Mouse (Mus musculus) olfactory bulb, adult 2 months (tissue): ENCODE measurements around the gene Plppr2.

Experiments used
- CTCF ChIP-seq: fragments of 200-500 bp; IDR thresholded peaks from 2 replicates; pipeline ENCODE4 v1.5.1; 2012; ENCODE audit warnings: low read depth, mild to moderate bottlenecking, low read length, moderate library complexity; ENCODE audit not compliant: insufficient read depth
- POLR2A ChIP-seq: fragments of 200-500 bp; IDR thresholded peaks from 2 replicates; pipeline ENCODE4 v1.6.1; 2012; ENCODE audit warnings: mild to moderate bottlenecking, low read depth, low read length, moderate library complexity; ENCODE audit not compliant: insufficient read depth

DNA sequence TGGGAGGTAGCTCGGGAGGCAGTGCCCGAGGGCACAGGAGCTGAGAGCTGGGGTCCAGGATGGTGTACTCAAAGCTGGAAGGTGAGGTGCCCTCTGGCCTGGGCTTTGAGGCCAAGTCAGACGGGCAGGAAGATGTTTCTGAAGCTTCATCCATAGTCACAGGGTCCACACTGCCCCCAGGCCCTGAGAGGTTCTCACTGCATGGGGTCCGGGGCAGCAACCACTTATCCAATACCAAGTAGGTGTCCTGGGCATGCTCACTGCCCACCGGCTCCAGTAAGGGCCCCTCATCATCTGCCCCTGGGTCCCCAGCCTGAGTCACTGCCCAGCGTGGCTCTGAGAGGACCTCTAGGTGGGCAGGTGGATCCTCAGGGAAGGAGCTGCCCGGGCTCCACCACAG, 22.4 kb downstream of the Plppr2 start:
- no peak for TF ChIP-seq CTCF
- no peak for TF ChIP-seq POLR2A
